Mouse (Mus musculus) v-Abl transformed pro-B cells (cell line): ENCODE measurements around the gene Zfp36.

Source experiments
- in situ Hi-C, 2 experiments: fragments of 400-800 bp; cut with MboI; formaldehyde crosslinking; loops; one replicate each; pipeline ENCODE4 v1.15.1; 2025; ENCODE audit not compliant: unreplicated experiment in 2 of 2

Zfp36 gene

GRCm38 (mm10) chr7:28350155-28350883 lies 29.7 kb downstream of the Zfp36 start, which contains the start of gene Rps16:
Gene Rps16, plus strand, starts transcription at chr7:28350652.
- in situ Hi-C loops, result no loop called here

GRCm38 (mm10) chr7:28348601-28349000 lies 31.5 kb downstream of the Zfp36 start:
- in situ Hi-C loops, result loop anchor here (5.0 to 10.0 kb wide), 2 partner anchors 71 to 74 kb away; partner anchors contain the start of gene Eid2b (in 2 of the 2)

GRCm38 (mm10) chr7:28347746-28348145 lies 32.3 kb downstream of the Zfp36 start:
- in situ Hi-C loops, result loop anchor here (5.0 to 10.0 kb wide), 2 partner anchors 70 to 73 kb away; partner anchors contain the start of gene Eid2b (in 2 of the 2)

GRCm38 (mm10) chr7:28344637-28345036 lies 35.4 kb downstream of the Zfp36 start:
- in situ Hi-C loops, result loop anchor here (5.0 to 10.0 kb wide), 2 partner anchors 67 to 70 kb away; partner anchors contain the start of gene Eid2b (in 2 of the 2)

DNA sequence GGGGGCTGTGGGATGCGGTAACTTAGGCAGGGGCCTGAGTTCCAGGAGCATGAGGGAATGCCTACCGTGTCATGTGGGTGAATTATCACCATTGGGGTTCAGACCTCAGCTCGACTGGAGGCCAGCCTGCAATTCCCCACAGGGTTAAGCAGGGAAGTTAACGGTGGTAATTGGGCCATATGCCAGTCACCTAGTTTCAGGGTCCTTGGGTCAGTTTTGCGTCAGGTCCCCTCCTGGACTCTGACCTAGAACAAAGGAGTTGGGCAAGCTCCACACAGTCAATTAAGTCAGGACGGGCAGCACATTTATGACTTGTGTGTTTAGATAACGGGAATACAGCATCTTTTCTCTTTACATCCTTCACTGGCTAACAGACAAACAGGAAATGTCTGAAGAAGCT lies 38.7 kb downstream of the Zfp36 start:
- in situ Hi-C loops, result loop anchor here in 1 of 2 experiments (10.0 kb wide), 1 partner anchor 67 kb away; the partner anchor contains the start of gene Eid2b

GRCm38 (mm10) chr7:28339213-28339917 lies 40.7 kb downstream of the Zfp36 start:
- in situ Hi-C loops, result no loop called here

DNA sequence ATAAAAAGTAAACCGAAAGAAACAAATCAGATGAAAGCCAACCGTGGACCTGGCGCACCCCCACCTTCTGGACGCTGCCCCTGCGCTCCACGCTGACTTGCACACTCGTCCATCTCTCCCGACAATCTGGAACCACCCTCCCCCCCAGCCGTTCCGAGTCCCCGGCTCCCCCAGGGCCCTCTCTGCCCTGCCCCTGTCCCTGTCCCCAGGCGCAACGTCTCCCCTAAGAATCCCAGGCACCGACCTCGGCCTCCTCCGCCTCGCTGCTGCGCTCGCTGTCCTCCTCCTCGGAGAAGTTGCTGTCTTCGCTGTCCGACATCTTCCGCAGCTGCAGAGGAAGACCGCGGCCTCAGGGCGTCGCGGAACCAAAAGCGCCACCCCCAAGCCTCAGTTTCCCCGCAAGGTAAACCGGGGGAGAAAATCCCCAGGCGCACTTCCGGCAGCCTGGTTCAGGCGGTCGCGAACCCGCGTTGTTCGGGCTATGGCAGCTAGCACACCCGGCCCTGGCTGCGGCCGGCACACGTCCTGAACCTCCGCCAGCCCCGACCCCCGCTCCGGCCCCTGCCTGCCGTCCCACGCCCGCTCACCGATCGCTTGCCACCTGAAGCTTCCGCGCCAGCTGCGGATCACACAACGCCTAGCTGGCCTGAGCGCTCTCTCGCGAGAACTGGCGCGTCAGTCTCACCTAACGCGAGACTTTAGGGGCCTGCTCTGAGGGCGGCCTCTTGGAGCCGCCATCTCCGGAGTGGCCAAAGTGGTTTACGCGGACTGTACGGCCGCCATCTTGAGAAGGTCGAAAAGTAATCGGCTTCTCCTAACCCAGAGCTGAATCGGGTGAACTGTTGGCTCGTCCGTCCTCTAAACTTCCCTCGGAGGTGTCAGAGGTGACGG lies 41.7 kb downstream of the Zfp36 start, which contains the start of gene Supt5:
TSS of gene Supt5 (minus strand) at position 639 of the 891 bp plus-strand sequence.
- in situ Hi-C loops, result no loop called here

- in situ Hi-C loops, result no loop called here
Measured at GRCm38 (mm10) chr7:28335471-28335870, 44.6 kb downstream of the Zfp36 start.

GRCm38 (mm10) chr7:28334534-28334933 lies 45.5 kb downstream of the Zfp36 start:
- in situ Hi-C loops, result no loop called here

DNA sequence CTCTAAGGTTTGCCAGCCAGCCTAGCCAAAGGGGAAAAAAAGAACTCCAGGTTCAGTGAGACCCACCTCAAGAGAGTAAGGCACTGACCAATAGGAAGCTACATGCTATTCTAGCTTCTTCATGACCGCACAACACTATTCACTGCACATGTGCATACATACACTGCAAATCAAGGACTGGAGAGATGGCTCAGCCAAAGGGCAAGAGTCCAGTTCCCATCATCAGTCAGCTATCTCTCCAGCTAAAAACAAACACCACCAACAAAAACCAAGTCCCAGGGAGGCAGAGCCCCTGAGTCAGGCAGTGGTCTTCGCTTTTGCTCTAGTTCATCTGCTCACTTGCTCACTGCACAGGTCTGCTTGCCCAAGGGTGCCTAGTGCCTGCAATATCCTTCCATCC lies 51.8 kb downstream of the Zfp36 start:
- in situ Hi-C loops, result no loop called here
